Mouse (Mus musculus) lung, embryonic 14.5 days (tissue): Measurements from ENCODE around the gene Nbeal2. TPM values are rescaled to one million over a fixed set of nuclear protein-coding genes. Genes with fewer than 3 reads are reported as not detected.
A peak's percentile ranks its signal among the peaks of the same experiment; 100 is the strongest.

Experiments
- ATAC-seq: fragments of 200-750 bp; cut with Nextera tagmentation; 2 replicates; pipeline ENCODE4 v1.8.0; 2017; ENCODE audit warnings: mild to moderate bottlenecking, moderate TSS enrichment, moderate library complexity; ENCODE audit not compliant: insufficient read depth
- DNase-seq: peaks from one replicate; pipeline ENCODE4 v3.0.0-alpha.2; 2015
- H3K27ac ChIP-seq: fragments of 300-500 bp; sonication (generic); 2 replicates; pipeline ENCODE4 v1.5.1; 2014; ENCODE audit warnings: low read depth, mild to moderate bottlenecking, moderate library complexity
- H3K27me3 ChIP-seq: fragments of 300-500 bp; sonication (generic); 2 replicates; pipeline ENCODE4 v1.6.1; 2014; ENCODE audit warnings: low read length, control low read depth; ENCODE audit not compliant: insufficient read depth
- H3K36me3 ChIP-seq: fragments of 300-500 bp; sonication (generic); 2 replicates; pipeline ENCODE4 v1.6.1; 2014; ENCODE audit warnings: control low read depth; ENCODE audit not compliant: insufficient read depth
- H3K4me1 ChIP-seq: fragments of 300-500 bp; sonication (generic); 2 replicates; pipeline ENCODE4 v1.6.1; 2014; ENCODE audit warnings: antibody characterized with exemption, control low read depth; ENCODE audit not compliant: insufficient read depth
- H3K4me2 ChIP-seq: fragments of 300-500 bp; sonication (generic); 2 replicates; pipeline ENCODE4 v1.6.1; 2014; ENCODE audit warnings: mild to moderate bottlenecking
- H3K4me3 ChIP-seq: fragments of 300-500 bp; sonication (generic); 2 replicates; pipeline ENCODE4 v1.5.1; 2014; ENCODE audit warnings: low read depth, low read length
- H3K9ac ChIP-seq: fragments of 300-500 bp; sonication (generic); 2 replicates; pipeline ENCODE4 v1.6.1; 2014
- H3K9me3 ChIP-seq: fragments of 300-500 bp; sonication (generic); 2 replicates; pipeline ENCODE4 v1.6.1; 2016; ENCODE audit warnings: low read depth, low read length, control low read depth
- CTCF ChIP-seq: IDR thresholded peaks from 2 replicates; pipeline ENCODE4 v1.5.1; 2016; ENCODE audit warnings: antibody characterized with exemption, low read depth
- WGBS: fragments of 180-500 bp; shearing (Covaris S2); extraction: QIAGEN DNeasy Blood & Tissue Kit; methylation state at CpG from one replicate; pipeline ENCODE4 v1.1.7; 2014; 5-methylcytosine and 5-hydroxymethylcytosine counted together
- polyA plus RNA-seq: library from polyadenylated mRNA; unstranded; fragments of >200 nt; fragmentation: Nextera tagmentation; extraction: Ambion mirVana; gene quantifications from 2 replicates; pipeline ENCODE4 v1.2.1, GENCODE M21; 2014

Gene Nbeal2
- polyA plus RNA-seq = 3.2 and 3.8 TPM in 2 replicates

- ATAC-seq = peak; percentile 82
- no peaks in the 10 kb centered on the region for H3K9me3 ChIP-seq
- H3K27me3 ChIP-seq = peaks cover 27% of the 10 kb centered on the region
- WGBS = under 1% methylated on average over 73 of the region's 75 CpGs
- H3K36me3 ChIP-seq = no peaks in the 10 kb centered on the region
- peak within 1 kb of the TSS; percentile 54; the same call in 1 of the 2 replicates for H3K27ac ChIP-seq
- H3K4me1 ChIP-seq = peaks cover 16% of the 10 kb centered on the region
- no peak for TF ChIP-seq CTCF
- H3K4me2 ChIP-seq = peak within 1 kb of the TSS; percentile 94
- peak; percentile 94 for DNase-seq
- peak within 1 kb of the TSS; percentile 59 for H3K4me3 ChIP-seq
- peak within 1 kb of the TSS; percentile 61 for H3K9ac ChIP-seq
Measured at GRCm38 (mm10) chr9:110653655-110654461, at the start of gene Nbeal2. Gene Nbeal2 (minus strand): TSS chr9:110654161.

GRCm38 (mm10) chr9:110702848-110703247 is 48.9 kb upstream of the Nbeal2 start:
- ATAC-seq (no peak), DNase-seq (no peak)
- H3K4me2 ChIP-seq = no peak overlapping the region
- peaks cover 6% of the 10 kb centered on the region; the same call in 1 of the 2 replicates for H3K36me3 ChIP-seq
- no peaks in the 10 kb centered on the region for H3K4me1 ChIP-seq
- WGBS = 91% methylated on average over 1 of the region's 1 CpGs
- H3K27me3 ChIP-seq = no peaks in the 10 kb centered on the region
- H3K4me3 ChIP-seq = no peak overlapping the region
- H3K9ac ChIP-seq = no peak overlapping the region
- no peaks in the 10 kb centered on the region for H3K9me3 ChIP-seq
- H3K27ac ChIP-seq = no peak overlapping the region
- TF ChIP-seq CTCF = no peak

GRCm38 (mm10) chr9:110701114-110702032 is 47.4 kb upstream of the Nbeal2 start:
- 77% methylated on average over 11 of the region's 12 CpGs for WGBS
- Histone ChIP-seq H3K36me3 (peaks cover 10% of the 10 kb centered on the region; the same call in 1 of the 2 replicates), H3K27ac (no peak overlapping the region), H3K9me3 (no peaks in the 10 kb centered on the region), H3K9ac (no peak overlapping the region), H3K4me2 (no peak overlapping the region), H3K4me3 (no peak overlapping the region), H3K4me1 (no peaks in the 10 kb centered on the region), H3K27me3 (no peaks in the 10 kb centered on the region)
- no peak for TF ChIP-seq CTCF
- ATAC-seq (no peak), DNase-seq (no peak)

DNA sequence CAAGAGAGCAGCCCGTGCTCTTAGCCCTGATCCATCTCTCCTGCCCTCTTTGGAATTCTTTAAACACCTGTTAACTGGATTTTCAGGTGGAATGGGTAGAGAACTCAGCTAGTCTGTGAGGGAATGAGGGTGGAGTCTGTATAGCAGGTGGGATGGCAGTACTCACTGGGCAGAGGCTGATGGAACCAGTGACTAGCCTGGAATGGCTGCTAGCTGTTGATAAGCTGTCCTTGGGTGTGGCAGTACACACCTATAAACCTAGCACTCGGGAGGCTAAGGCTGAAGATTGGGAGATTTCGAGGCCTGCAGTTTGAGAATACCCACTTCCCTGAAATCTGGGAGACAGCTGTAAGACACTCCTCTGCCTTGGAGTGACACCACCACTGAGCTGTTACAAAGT is 45.6 kb upstream of the Nbeal2 start:
- Histone ChIP-seq H3K4me3 (no peak overlapping the region), H3K27ac (no peak overlapping the region), H3K9ac (no peak overlapping the region), H3K9me3 (no peaks in the 10 kb centered on the region), H3K27me3 (no peaks in the 10 kb centered on the region), H3K36me3 (peaks cover 15% of the 10 kb centered on the region; the same call in 1 of the 2 replicates), H3K4me2 (no peak overlapping the region), H3K4me1 (no peaks in the 10 kb centered on the region)
- TF ChIP-seq CTCF = no peak
- ATAC-seq (no peak), DNase-seq (no peak)
- 81% methylated on average over 3 of the region's 3 CpGs for WGBS

- peaks cover 21% of the 10 kb centered on the region; the same call in 1 of the 2 replicates for H3K36me3 ChIP-seq
- H3K27me3 ChIP-seq = no peaks in the 10 kb centered on the region
- no peak overlapping the region for H3K9ac ChIP-seq
- ATAC-seq = no peak
- no peak overlapping the region for H3K4me2 ChIP-seq
- no peak overlapping the region for H3K4me3 ChIP-seq
- DNase-seq = no peak
- no peak for TF ChIP-seq CTCF
- 77% methylated on average over 3 of the region's 3 CpGs for WGBS
- no peak overlapping the region for H3K27ac ChIP-seq
- no peaks in the 10 kb centered on the region for H3K4me1 ChIP-seq
- H3K9me3 ChIP-seq = no peaks in the 10 kb centered on the region
Measured at GRCm38 (mm10) chr9:110697465-110697864, 43.5 kb upstream of the Nbeal2 start.

DNA sequence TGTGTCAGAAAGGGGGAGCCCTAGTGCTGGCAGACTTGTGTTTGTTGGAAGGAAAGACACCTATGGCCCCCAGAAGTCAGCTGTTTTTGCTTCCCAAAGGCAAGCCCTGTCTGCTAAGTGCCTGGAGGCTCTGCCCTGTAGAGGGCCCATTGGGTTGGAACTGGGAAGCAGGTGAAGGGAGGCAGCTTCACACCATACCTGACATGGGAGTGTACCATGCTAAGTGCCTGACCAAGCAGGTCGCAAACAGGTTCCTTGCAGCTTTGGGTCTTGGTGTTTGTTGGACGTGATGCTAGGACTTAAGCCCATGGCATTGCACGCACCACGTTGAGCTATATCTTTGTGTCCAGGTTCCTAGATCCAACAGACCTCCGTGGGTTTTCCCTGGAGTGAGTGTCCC is 42.5 kb upstream of the Nbeal2 start:
- Histone ChIP-seq H3K27me3 (no peaks in the 10 kb centered on the region), H3K4me3 (no peak overlapping the region), H3K9ac (no peak overlapping the region), H3K4me1 (no peaks in the 10 kb centered on the region), H3K9me3 (no peaks in the 10 kb centered on the region), H3K36me3 (peaks cover 21% of the 10 kb centered on the region; the same call in 1 of the 2 replicates), H3K27ac (no peak overlapping the region), H3K4me2 (no peak overlapping the region)
- DNase-seq = no peak
- WGBS = 91% methylated on average over 5 of the region's 5 CpGs
- ATAC-seq = no peak
- no peak for TF ChIP-seq CTCF
